Mouse (Mus musculus): ENCODE measurements at regions not wholly inside any gene's neighbourhood (a gene's known extent, or its start where the extent isn't known, plus 50 kb on each side); places are given as distances from the start of the nearest gene placed in this dataset.

- TF ChIP-seq CTCF (IDR thresholded peaks at IDR 0.05; ENCODE audit: borderline replicate concordance, control insufficient read depth, extremely low read depth, insufficient read depth, low read length, poor library complexity), result no peak
- no peak for TF ChIP-seq POLR2A (IDR thresholded peaks at IDR 0.05; ENCODE audit: control insufficient read depth, extremely low read depth, insufficient read depth, low read length, poor library complexity)
Measured at GRCm38 (mm10) chr4:84022323-84022722, 497.0 kb downstream of the Ccdc171 start.

Measured in thymus, adult 2 months (tissue).